Mouse (Mus musculus): ENCODE data around the gene March1.

Gene March1

GRCm38 (mm10) chr8:65987665-65988064 is 370.0 kb downstream of the March1 start:
- DNase-seq (ENCODE audit: low read depth, low spot score): no peak

- no peak for DNase-seq (ENCODE audit: low read depth, low spot score)
Measured at GRCm38 (mm10) chr8:66022815-66023214, 405.1 kb downstream of the March1 start.

- DNase-seq (ENCODE audit: low read depth, low spot score): no peak
Measured at GRCm38 (mm10) chr8:66033651-66034050, 416.0 kb downstream of the March1 start.

- no peak for DNase-seq (ENCODE audit: low read depth, low spot score)
Measured at GRCm38 (mm10) chr8:66034429-66034828, 416.7 kb downstream of the March1 start.

- DNase-seq (ENCODE audit: low read depth, low spot score): no peak
Measured at GRCm38 (mm10) chr8:66094152-66094551, 476.5 kb downstream of the March1 start.

- DNase-seq (ENCODE audit: low read depth, low spot score): no peak
Measured at GRCm38 (mm10) chr8:66098148-66098547, 480.4 kb downstream of the March1 start.

GRCm38 (mm10) chr8:66119294-66119693 is 501.6 kb downstream of the March1 start:
- DNase-seq (ENCODE audit: low read depth, low spot score): no peak

- no peak for DNase-seq (ENCODE audit: low read depth, low spot score)
Measured at GRCm38 (mm10) chr8:66159648-66160047, 541.9 kb downstream of the March1 start.

- DNase-seq (ENCODE audit: low read depth, low spot score): no peak
Measured at GRCm38 (mm10) chr8:66166835-66167234, 549.1 kb downstream of the March1 start.

GRCm38 (mm10) chr8:66167405-66168173 is 549.9 kb downstream of the March1 start:
- no peak for DNase-seq (ENCODE audit: low read depth, low spot score)

GRCm38 (mm10) chr8:66179336-66179735 is 561.6 kb downstream of the March1 start:
- no peak for DNase-seq (ENCODE audit: low read depth, low spot score)

- no peak for DNase-seq (ENCODE audit: low read depth, low spot score)
Measured at GRCm38 (mm10) chr8:66181265-66181664, 563.6 kb downstream of the March1 start.

GRCm38 (mm10) chr8:66182257-66182656 is 564.6 kb downstream of the March1 start:
- DNase-seq (ENCODE audit: low read depth, low spot score): no peak

- DNase-seq (ENCODE audit: low read depth, low spot score): no peak
Measured at GRCm38 (mm10) chr8:66183454-66183853, 565.8 kb downstream of the March1 start.

- no peak for DNase-seq (ENCODE audit: low read depth, low spot score)
Measured at GRCm38 (mm10) chr8:66185226-66185625, 567.5 kb downstream of the March1 start.

- DNase-seq (ENCODE audit: low read depth, low spot score): no peak
Measured at GRCm38 (mm10) chr8:66194416-66194815, 576.7 kb downstream of the March1 start.

GRCm38 (mm10) chr8:66200169-66200568 is 582.5 kb downstream of the March1 start:
- DNase-seq (ENCODE audit: low read depth, low spot score): no peak

GRCm38 (mm10) chr8:66203814-66204438 is 586.2 kb downstream of the March1 start:
- DNase-seq (ENCODE audit: low read depth, low spot score): no peak

GRCm38 (mm10) chr8:66209553-66209952 is 591.9 kb downstream of the March1 start:
- DNase-seq (ENCODE audit: low read depth, low spot score): no peak

- DNase-seq (ENCODE audit: low read depth, low spot score): no peak
Measured at GRCm38 (mm10) chr8:66210294-66210693, 592.6 kb downstream of the March1 start.

GRCm38 (mm10) chr8:66219974-66220373 is 602.3 kb downstream of the March1 start:
- no peak for DNase-seq (ENCODE audit: low read depth, low spot score)

- DNase-seq (ENCODE audit: low read depth, low spot score): no peak
Measured at GRCm38 (mm10) chr8:66229931-66230330, 612.2 kb downstream of the March1 start.

- no peak for DNase-seq (ENCODE audit: low read depth, low spot score)
Measured at GRCm38 (mm10) chr8:66269546-66269945, 651.8 kb downstream of the March1 start.
